Mouse (Mus musculus): ENCODE data around the gene Kif6.

Kif6 gene

DNA sequence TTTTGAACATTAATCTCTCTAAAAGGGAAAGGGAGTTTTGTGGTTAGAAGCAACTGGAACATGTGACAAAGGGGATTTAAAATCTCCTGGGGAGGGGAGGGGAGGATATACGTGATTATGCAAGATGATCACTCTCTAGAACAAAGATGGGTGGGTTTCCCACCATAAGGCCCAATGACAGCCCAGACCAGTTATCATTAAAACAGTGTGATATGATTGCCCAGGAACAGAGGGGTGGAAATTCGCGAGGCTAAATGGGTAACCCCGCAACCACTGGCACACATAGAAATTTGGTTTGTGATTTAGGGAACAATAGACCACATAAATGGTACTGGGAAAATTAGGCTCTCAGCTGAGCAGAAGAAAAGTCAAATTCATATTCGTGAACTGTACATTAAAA is 37.9 kb downstream of the Kif6 start:
- DNase-seq (ENCODE audit: extremely low spot score, low read depth, low spot score): no peak

DNA sequence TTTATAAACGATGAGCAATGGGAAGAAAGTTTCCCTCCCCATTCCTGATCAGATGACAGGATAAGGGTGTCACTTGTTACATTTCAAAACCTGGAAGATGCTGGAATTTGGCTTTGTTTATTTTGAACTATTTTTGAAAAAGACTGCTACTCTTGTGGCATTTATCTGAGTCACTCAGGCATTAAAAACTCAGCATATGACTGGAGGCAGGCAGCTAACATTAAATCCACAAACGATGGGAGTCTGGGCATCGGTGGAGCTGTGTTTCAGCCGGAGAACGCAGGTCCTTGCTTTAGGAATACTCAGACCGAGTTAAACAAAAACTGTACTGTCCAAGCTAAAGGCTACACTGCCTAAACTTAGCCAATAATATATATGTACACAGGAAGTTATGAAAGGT is 46.7 kb downstream of the Kif6 start:
- DNase-seq (ENCODE audit: extremely low spot score, low read depth, low spot score): no peak

DNA sequence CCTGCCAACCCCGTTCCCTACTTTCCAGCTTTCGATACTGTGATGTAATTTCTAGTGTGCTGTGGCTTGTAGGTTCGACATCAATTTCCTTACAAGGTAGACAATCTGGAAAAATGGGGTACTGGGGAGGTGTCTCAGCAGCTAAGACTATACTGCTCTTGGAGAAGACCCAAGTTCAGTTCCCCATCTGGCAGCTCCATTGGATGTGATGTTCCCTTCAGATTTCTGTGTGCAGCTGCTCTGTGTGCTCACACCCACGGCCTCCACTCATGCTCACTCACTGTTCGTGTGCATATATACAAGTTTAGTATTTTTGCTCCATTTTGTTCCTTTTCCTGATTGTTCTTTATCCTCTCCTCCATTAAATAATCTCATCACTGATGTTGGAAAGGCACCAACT is 51.8 kb downstream of the Kif6 start:
- DNase-seq (ENCODE audit: extremely low spot score, low read depth, low spot score): no peak

DNA sequence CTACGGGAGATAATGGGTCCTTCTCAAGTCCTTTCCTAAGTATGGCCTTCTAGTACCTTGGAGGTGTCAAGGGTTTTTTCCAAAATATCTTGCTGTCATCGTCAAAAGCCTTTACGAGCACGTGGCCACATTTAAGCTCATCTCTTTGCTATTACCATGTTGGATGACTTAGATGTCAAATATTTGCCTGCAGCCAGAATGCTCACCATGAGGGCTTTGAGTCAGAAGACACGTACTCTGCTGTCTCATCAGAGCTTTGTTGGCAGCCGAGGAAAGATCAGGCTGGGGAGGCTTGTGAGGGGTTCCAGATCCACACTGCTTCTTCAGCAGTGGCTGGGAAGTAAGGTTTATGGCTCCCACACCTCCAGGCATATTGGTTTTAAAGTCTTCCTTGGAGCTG is 53.4 kb downstream of the Kif6 start:
- no peak for DNase-seq (ENCODE audit: extremely low spot score, low read depth, low spot score)

DNA sequence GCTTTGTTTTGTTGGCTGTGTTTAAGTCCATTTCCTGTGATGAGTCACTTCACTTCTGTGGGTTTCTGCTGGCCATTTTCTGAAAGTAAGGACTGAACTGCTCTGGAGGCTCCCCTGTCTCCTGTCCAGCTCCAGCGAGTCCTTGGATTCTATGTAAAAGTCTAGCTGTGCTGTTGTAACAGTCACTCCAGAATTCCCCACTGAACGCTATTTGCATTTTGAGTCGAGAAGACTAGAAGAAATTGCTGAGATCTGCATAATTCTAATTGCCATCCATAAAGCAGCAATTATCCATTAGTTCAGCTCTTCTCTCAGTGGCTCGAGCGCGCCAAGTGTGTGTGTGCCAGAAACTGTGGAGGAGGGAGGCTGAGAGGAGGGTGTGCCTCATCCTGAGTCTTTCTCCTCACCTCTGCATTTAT is 57.0 kb downstream of the Kif6 start:
- DNase-seq (ENCODE audit: extremely low spot score, low read depth, low spot score): no peak

DNA sequence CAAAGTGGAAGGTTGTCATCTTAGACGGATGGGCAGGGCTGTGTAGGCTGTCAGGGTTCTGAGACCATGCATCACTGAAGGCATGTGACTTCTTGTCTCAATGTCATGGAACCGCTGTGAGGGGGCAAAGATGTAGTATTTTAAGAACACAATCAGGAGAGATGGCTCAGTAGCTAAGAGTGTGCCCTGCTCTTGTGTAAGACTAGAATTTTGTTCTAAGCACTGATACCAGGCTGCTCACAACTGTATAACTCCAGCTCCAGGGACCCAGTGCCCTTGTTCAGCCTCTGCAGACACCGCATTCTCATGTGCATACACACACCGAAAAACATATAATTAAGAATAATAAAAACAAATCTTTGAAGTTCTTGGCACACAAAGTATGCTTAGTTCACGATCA is 57.5 kb downstream of the Kif6 start:
- no peak for DNase-seq (ENCODE audit: extremely low spot score, low read depth, low spot score)

DNA sequence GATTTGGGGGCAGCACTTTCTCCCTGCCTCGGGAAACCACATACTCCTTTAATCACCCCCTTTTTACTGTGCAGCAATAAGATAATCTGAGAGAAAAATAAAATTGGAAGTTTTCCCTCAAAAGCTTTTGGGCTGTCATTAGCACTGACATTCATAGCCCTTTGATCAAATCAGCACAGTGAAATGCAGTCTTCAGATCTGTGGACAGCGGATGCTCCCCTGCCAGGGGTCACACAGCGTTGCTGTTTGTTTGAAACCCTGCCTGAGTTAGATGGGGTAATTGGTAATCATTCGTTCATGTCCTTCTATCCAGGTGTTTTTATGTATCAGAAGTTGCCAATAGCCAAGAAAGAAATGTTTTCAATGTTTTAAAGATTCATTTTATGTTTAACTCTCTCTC is 60.7 kb downstream of the Kif6 start:
- no peak for DNase-seq (ENCODE audit: extremely low spot score, low read depth, low spot score)

DNA sequence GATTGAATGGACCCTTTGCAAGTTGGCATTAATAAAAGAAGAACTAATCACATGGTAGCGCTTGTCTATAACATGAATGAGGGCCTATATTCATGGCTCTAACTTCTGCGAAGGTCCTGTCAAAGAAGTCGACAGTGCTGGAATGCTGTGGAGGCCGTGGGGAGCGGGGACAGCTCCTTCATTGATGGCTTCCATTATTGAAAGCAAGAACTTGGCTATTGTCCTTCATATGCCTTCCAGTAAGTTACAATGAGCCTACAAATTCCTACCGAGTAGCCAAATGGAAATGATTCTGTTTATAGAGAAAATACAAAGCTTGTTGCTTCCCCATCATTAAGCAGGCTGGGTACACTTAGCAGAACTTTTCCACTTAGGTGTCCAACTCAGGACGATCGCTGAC is 66.5 kb downstream of the Kif6 start:
- DNase-seq (ENCODE audit: extremely low spot score, low read depth, low spot score): no peak

DNA sequence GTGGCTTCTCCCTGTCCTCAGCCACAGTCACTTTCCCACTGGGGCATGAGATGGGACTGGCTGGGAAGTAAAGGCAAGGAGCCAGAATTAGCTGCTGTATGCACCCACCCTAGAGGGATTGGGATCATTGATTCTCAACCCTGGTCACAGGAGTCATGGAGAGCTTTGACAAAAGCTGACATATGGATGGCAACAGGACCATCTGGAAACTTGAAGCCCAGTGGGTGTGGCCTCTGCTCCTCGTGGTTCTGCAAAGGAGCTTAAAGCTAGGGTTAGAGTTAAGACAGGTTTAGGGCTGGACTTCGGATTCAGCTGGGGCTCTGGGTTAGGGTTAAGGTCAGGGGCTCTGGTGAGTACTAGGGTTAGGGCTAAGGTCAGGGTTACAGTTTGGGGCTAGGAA is 69.2 kb downstream of the Kif6 start:
- no peak for DNase-seq (ENCODE audit: extremely low spot score, low read depth, low spot score)

DNA sequence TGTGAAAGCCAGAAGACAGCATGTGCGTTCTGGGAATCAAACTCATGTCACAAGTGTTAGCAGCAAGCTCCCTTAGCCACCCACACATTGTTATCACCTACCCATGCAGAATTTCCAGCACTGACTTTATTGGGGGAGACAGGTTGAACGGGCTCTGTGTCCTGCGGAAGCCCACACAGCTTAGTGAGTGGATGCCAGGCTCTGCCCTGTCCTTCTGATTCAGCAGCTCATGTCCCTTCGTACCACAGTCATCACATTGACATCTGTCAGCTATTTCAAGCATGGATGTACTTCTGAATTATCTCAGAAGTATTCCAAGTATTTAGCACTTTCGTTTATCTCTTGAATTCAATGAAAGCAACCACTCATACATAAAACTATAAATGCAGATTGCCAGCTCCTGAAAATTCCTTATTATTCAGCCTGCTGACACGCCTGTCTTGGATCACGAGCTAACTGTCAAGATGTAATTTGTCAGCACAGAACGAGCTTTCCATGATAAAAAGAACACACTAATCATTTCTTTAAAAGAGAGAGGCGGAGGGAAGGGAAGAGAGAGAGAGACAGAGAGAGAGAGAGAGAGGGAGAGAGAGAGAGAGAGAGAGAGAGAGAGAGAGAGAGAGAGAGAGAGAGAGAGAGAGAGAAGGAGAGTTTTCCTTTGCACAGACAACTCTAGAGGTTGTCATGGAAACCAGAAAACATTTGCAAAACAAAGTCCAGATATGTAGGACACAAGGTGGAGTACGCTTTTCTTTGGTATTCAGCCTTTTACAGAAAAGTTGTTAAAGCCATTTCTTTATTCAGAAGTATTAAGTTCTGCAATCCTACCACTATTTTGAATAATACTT is 75.9 kb downstream of the Kif6 start:
- no peak for DNase-seq (ENCODE audit: extremely low spot score, low read depth, low spot score)

DNA sequence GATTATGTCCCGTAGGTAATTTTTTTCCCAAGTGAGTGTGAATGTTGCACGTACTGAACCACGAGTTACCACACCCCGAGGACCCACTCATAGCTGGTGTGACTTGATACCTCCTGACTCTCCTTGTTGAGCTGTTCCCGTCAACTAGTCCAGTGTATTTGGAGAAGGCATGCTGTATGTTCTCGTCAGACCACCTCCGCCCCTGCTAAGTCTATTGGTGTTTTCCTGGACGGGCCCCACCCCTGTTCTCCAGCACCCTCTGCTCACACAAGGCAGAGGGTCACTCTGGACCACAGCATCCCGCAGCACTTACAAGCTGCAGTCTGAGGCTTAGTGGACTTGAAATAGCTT is 76.5 kb downstream of the Kif6 start:
- no peak for DNase-seq (ENCODE audit: extremely low spot score, low read depth, low spot score)

DNA sequence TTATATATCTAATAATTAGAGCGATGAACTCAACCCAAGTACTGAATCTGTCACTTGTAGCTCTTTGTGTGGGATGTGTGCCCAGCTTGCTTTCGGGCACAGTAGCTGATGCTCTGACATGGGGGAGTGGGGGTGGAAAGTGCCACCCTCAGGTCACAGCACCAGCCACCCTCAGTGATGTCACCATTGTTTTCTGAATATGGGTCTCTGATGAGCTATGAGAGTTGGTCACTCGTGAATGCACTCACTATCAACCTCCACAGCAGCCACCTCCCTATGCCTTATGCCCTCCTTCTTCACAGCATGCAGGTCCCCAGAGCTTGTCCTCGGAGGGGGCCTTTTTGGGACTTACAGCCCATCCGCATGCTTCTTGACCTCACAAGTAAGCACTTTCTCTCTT is 78.3 kb downstream of the Kif6 start:
- DNase-seq (ENCODE audit: extremely low spot score, low read depth, low spot score): no peak

DNA sequence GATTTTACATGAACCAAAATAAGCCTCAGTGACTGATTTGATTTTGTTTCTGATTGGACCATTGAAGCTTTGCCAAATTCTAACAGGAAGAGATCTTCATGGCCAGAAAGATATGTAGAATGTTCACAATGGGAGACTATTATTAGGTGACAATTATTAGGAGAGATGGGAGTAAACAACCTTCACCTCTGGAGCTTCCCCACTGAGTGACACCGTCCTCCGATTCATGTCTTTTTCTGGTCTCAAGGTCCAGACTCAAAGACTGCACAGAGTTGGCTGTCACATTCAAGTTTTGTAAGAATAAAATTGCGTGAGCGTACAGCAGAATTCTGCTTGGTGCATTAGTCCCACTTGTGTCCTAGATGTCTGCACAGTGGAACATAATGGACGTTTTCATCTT is 82.3 kb downstream of the Kif6 start:
- DNase-seq (ENCODE audit: extremely low spot score, low read depth, low spot score): no peak

DNA sequence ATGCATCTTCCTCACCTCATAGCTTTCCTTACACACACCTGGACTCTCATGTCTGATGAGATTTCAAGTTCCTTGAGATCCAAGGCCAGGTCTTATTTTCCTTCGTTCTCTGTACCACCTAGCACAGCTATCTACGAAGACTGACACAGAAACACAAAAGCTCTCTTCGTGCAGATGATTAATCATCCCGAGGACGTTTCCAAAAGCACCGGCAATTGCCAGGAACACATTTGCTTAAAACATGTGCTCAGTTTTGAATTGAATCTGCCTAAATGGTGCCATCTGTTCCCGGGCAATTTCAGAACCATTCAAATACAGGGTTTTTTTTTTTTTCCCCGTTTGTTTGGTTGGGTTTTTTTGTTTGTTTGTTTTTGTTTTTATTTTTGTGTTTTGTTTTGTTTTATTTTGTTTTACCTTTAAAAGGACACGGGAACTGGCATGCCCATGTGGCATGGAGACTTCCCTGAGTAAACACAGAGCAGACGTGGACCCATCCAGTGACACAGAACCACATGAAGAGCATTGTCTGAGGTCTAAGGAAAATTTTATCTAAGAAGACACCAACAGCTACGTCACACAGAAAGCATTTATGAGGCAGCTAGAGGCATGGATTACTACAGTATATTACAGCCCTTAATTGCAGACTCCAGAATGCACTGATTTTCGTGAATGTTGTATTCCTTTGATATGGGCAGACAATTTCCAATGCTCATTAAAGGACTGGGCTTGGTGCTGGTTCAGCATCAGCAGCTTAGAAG is 88.7 kb downstream of the Kif6 start:
- DNase-seq (ENCODE audit: extremely low spot score, low read depth, low spot score): no peak

DNA sequence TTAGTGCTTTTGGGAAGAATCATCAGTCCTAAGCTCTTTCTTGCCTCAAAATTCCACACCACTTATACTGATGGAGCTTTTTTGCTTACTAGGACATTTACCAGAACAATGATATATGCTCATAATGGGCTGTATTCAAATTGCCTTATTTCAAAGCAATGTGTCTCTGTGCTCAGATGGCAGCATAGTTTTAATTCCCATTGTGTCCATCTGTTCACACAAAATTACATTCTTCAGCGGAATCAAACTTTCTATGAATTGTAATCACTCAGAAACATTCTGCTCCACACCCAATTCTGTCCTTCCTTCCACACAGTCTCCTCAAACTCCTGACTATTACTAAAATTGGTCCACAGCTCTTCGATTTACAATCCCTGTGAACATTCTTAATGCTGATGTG is 94.3 kb downstream of the Kif6 start:
- DNase-seq (ENCODE audit: extremely low spot score, low read depth, low spot score): no peak

DNA sequence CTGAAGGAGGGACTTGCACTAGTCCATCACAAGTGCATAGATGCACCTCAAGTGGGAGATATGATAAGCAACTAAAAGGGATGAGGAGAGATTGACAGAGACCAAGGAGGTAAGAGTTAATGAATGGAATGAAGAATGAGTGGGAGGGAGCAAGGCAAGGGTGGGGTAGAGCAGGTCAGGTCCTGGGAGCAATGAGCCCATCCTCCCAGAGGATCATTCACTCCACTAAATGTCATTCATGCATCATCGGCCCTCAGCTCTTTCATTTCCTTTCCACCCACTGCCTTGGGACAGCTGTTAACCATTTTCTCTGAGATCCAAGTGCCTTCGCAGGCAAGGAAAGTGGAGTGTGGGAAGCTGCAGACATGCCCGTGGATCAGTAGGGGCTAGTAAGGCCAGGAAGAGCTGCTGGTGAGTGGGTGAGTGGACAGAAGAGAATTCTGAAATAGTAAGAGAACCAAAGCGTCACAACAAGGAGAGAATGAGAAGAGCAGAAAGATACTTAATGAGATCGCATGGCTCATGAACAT is 95.2 kb downstream of the Kif6 start:
- DNase-seq (ENCODE audit: extremely low spot score, low read depth, low spot score): no peak

DNA sequence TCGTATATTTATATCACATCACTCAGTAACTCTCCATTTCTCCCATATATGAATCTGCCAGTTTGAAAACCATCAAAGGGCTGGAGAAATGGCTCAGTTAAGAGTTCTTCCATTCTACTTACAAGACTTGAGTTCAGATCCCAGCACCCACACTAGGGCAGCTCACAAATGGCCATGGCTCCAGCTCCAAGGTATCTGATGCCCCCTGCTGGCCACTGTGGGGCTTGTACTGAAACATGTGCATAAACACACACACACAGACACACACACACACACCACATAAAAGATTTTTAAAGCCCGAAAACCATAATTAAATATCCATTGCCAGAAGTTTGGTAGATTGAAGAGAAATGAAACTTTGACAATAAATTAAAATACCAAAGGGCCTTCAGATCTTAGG is 111.3 kb downstream of the Kif6 start:
- no peak for DNase-seq (ENCODE audit: extremely low spot score, low read depth, low spot score)

DNA sequence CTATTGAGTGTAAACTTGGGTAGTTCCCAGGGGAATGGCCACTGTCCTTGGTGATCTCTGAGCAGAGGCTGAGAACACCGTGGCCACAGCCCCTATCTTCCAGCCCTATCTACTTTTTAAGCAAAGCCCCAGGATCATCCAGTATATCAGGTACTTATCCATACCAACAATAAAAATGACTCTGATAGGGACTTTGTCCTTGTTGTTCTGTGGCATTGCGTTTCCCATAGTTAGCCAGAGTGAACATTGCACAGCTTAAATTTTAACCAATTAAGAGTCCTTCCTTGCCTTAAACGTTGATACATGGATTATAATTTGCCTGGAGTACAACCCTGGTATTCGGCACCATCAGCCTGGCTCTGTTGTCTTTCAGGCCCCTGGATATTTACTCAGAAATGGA is 112.0 kb downstream of the Kif6 start:
- no peak for DNase-seq (ENCODE audit: extremely low spot score, low read depth, low spot score)

DNA sequence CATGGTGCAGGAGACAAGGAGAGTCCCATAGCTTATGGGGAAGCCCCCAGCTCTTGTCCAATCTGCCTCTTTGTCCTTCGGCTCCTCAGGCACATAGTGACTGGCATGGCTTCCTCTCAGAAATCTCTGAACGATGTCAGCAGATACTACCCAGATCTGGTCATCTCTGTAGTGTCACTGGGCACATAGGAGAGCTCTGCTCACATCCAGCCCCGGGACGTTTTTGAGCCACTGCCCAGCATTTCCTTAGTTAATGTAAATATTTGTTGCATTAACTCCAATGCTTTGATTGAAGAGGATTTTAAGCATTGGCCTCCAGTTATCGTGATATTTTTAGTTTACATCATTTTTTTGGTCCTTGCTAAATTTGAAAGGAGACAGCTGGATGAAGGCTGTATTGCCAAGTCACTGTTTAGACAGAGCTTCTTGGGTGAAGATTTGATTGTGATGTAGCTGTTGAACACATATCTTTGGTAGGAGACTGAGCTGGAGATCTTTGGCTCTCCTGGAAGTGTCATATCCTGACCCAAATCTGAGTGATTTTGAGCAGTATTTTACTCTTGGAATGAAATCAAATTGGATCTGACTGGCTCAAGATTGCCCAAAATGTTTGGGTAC is 112.6 kb downstream of the Kif6 start:
- no peak for DNase-seq (ENCODE audit: extremely low spot score, low read depth, low spot score)

DNA sequence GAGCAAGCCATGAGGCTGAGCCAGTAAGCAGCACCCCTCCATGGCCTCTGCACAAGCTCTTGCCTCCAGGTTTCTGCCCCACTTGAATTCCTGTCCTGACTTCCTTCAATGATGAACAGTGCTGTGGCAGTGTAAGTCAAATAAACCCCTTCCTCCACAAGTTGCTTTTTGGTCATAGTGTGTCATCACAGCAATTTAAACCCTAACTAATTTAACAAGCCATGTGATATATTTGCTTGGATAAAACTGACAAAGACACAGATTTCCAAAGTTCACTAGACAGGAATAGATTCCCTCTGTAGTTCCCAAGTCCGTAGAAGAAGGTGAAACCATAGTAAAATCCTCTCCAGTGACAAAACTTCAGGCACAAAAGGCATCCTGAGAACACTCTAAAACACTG is 114.9 kb downstream of the Kif6 start:
- no peak for DNase-seq (ENCODE audit: extremely low spot score, low read depth, low spot score)

DNA sequence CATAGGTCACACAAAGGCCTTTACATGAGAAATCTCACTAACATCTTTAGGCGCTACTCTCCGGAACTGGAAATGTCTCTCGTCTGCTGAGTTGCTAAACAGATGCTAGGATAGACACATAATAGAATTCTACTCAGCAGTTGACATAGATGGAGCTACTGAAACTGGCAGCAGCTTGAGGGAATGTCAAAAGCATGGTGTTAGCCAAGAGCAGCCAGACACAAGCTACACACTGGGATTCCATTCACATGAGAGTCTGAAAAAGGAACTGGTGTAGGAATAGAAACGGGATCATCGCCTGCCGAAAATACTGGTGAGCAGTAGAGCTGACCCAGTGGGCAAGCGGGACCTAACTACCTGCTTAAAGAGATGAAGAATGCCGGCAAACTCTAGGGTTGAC is 117.8 kb downstream of the Kif6 start:
- no peak for DNase-seq (ENCODE audit: extremely low spot score, low read depth, low spot score)

DNA sequence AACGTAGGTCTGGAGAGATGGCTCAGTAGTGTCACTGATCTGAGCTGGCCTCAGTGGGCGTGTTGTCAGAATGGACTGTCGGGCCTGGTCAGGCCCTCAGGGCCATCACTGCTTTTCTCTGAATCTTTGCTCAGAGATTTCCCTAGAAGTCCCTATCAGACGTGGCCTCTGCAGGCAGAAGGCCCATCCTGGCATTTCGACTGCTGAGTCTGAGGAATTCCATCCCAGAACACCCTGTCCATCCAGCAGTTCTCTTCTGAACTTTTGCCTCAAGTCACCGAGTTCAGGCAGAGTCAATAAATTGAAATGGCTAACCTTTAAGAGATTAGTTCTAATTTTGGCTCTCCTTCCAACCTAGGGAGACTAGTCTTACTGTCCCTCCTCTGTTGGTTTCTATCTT is 119.1 kb downstream of the Kif6 start:
- no peak for DNase-seq (ENCODE audit: extremely low spot score, low read depth, low spot score)

All from hindlimb bud, embryonic 11.5 days (tissue).